Mouse (Mus musculus) hindbrain, postnatal 0 days (tissue): ENCODE data around the gene Prdx2. TPM values are rescaled to one million over a fixed set of nuclear protein-coding genes. Genes with fewer than 3 reads are reported as not detected.

Experiments used
- ATAC-seq: fragments of 200-750 bp; cut with Nextera tagmentation; 2 replicates; pipeline ENCODE4 v1.8.0; 2017; ENCODE audit warnings: mild to moderate bottlenecking, moderate TSS enrichment, moderate library complexity
- DNase-seq: peaks from one replicate; pipeline ENCODE4 v3.0.0-alpha.2; 2015; ENCODE audit warnings: low spot score
- H3K27ac ChIP-seq: fragments of 300-500 bp; sonication (generic); 2 replicates; pipeline ENCODE4 v1.5.1; 2014; ENCODE audit warnings: mild to moderate bottlenecking
- H3K27me3 ChIP-seq: fragments of 300-500 bp; sonication (generic); 2 replicates; pipeline ENCODE4 v1.6.1; 2014; ENCODE audit warnings: low read length, mixed read lengths; ENCODE audit not compliant: insufficient read depth
- H3K36me3 ChIP-seq: fragments of 300-500 bp; sonication (generic); 2 replicates; pipeline ENCODE4 v1.6.1; 2014; ENCODE audit warnings: low read length, mixed read lengths; ENCODE audit not compliant: insufficient read depth
- H3K4me1 ChIP-seq: fragments of 300-500 bp; sonication (generic); 2 replicates; pipeline ENCODE4 v1.6.1; 2014; ENCODE audit warnings: antibody characterized with exemption, low read length, mixed read lengths; ENCODE audit not compliant: insufficient read depth
- H3K4me2 ChIP-seq: fragments of 300-500 bp; sonication (generic); 2 replicates; pipeline ENCODE4 v1.6.1; 2014; ENCODE audit warnings: low read depth, mild to moderate bottlenecking, low read length, moderate library complexity, mixed read lengths
- H3K4me3 ChIP-seq: fragments of 300-500 bp; sonication (generic); 2 replicates; pipeline ENCODE4 v1.5.1; 2014; ENCODE audit warnings: low read length
- H3K9ac ChIP-seq: fragments of 300-500 bp; sonication (generic); replicated peaks from 2 replicates; pipeline ENCODE4 v1.6.1; 2014; ENCODE audit warnings: mild to moderate bottlenecking, low read length, moderate library complexity, mixed read lengths
- H3K9me3 ChIP-seq: fragments of 300-500 bp; sonication (generic); 2 replicates; pipeline ENCODE4 v1.6.1; 2016; ENCODE audit warnings: low read length, mixed read lengths
- CTCF ChIP-seq: IDR thresholded peaks from 2 replicates; pipeline ENCODE4 v1.5.1; 2016; ENCODE audit warnings: antibody characterized with exemption, control low read depth, low read depth
- WGBS: fragments of 180-500 bp; shearing (Covaris S2); extraction: QIAGEN DNeasy Blood & Tissue Kit; methylation state at CpG from one replicate; pipeline ENCODE4 v1.1.7; 2014; 5-methylcytosine and 5-hydroxymethylcytosine counted together
- polyA plus RNA-seq: library from polyadenylated mRNA; unstranded; fragments of >200 nt; fragmentation: Nextera tagmentation; extraction: Ambion mirVana; gene quantifications from 2 replicates; pipeline ENCODE4 v1.2.1, GENCODE M21; 2015
- total RNA-seq: library from RNA; depleted of rRNA; stranded (reverse); fragments of >200 nt; gene quantifications from 2 replicates; pipeline ENCODE4 v1.2.3, GENCODE M21; 2014

The Prdx2 gene
- total and polyA plus RNA-seq, 2 experiments from 2014 or later: 763 to 937 TPM

GRCm38 (mm10) chr8:84977435-84978247, 8.3 kb downstream of the Prdx2 start:
- ATAC-seq (no peak), DNase-seq (peak; percentile 65)
- Histone ChIP-seq H3K36me3 (0 out of 2 replicates have a peak, but pooled peaks cover under 1% of the 10 kb centered on the region), H3K9ac (peak overlapping the region; percentile 67), H3K4me1 (peaks cover 35% of the 10 kb centered on the region), H3K4me3 (peak overlapping the region; percentile 51), H3K4me2 (peak overlapping the region; percentile 98), H3K9me3 (no peaks in the 10 kb centered on the region), H3K27ac (peak overlapping the region; percentile 74), H3K27me3 (no peaks in the 10 kb centered on the region)
- 2% methylated on average over 70 of the region's 70 CpGs for WGBS
- no peak for TF ChIP-seq CTCF

GRCm38 (mm10) chr8:84978248-84978940, 9.0 kb downstream of the Prdx2 start, which contains the start of gene Junb:
Junb (minus strand) TSS chr8:84978718.
- Histone ChIP-seq H3K4me2 (peak within 1 kb of the TSS; percentile 98), H3K27me3 (no peaks in the 10 kb centered on the region), H3K4me1 (peaks cover 35% of the 10 kb centered on the region), H3K4me3 (peak within 1 kb of the TSS; percentile 51), H3K9ac (peak within 1 kb of the TSS; percentile 67), H3K36me3 (no peaks in the 10 kb centered on the region), H3K27ac (peak within 1 kb of the TSS; percentile 74), H3K9me3 (no peaks in the 10 kb centered on the region)
- ATAC-seq: peak; percentile 70
- no peak for TF ChIP-seq CTCF
- WGBS: under 1% methylated on average over 63 of the region's 63 CpGs
- DNase-seq: peak; percentile 93

- 4% methylated on average over 41 of the region's 42 CpGs for WGBS
- Histone ChIP-seq H3K27me3 (no peaks in the 10 kb centered on the region), H3K9ac (peak overlapping the region; percentile 47), H3K4me1 (peaks cover 36% of the 10 kb centered on the region), H3K27ac (peak overlapping the region; percentile 67; the same call in 1 of the 2 replicates), H3K36me3 (no peaks in the 10 kb centered on the region), H3K9me3 (no peaks in the 10 kb centered on the region), H3K4me3 (peak overlapping the region; percentile 29), H3K4me2 (peak overlapping the region; percentile 98)
- DNase-seq: peak; percentile 93
- ATAC-seq: peak; percentile 57
- no peak for TF ChIP-seq CTCF
Measured at GRCm38 (mm10) chr8:84979599-84980421, 10.4 kb downstream of the Prdx2 start.

GRCm38 (mm10) chr8:84980622-84981358, 11.4 kb downstream of the Prdx2 start:
- TF ChIP-seq CTCF: no peak
- H3K4me3 ChIP-seq: no peak overlapping the region
- H3K9ac ChIP-seq: peak overlapping the region; percentile 43; the same call in 1 of the 2 replicates
- peaks cover 45% of the 10 kb centered on the region for H3K4me1 ChIP-seq
- no peaks in the 10 kb centered on the region for H3K27me3 ChIP-seq
- peak overlapping the region; percentile 48; the same call in 1 of the 2 replicates for H3K27ac ChIP-seq
- no peaks in the 10 kb centered on the region for H3K9me3 ChIP-seq
- peak overlapping the region; percentile 98; the same call in 1 of the 2 replicates for H3K4me2 ChIP-seq
- peak; percentile 68 for DNase-seq
- 28% methylated on average over 11 of the region's 11 CpGs for WGBS
- H3K36me3 ChIP-seq: no peaks in the 10 kb centered on the region
- ATAC-seq: no peak

DNA sequence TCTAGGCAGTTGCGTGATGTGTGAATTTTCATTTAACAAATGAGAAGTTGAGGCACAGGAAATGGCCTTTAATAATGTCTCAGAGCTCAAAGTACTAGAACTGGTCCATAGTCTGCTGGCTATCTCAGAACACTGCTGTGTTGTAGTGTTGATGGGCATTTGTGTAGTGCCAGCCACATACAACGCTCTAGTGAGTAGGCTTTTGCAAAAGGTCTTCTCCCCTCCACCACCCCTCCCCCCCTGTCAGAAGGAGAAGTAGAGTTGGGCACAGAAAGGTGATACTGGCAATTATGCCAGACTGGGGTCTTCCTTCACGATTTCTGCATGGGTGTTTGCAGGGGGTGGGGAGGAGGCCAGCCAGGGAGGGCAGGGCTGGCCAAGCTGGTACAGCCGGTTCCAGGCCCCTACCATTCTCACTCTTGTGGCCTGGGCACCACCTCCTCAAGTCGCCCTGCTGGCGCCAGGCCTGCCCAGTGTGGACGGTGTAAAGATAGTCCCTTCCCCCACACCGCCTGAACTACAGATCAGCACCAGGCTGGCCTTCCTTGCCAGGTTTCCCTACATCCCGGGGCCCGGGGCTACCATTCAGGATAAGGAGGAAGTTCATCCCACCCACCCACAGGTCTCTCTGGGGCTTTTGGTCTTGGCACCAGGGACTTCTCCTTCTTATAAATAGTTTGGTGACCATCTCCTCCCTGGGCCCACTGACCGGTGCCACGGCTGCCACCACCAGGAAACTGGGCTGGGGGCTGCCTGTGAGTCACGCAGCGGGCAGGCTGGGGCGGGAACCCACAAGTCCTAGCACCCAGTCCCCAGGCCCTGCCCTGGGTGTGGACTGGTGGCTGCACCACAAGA, 12.5 kb downstream of the Prdx2 start:
- no peak for DNase-seq
- no peak for ATAC-seq
- Histone ChIP-seq H3K4me2 (no peak overlapping the region), H3K27ac (no peak overlapping the region), H3K27me3 (no peaks in the 10 kb centered on the region), H3K4me1 (peaks cover 40% of the 10 kb centered on the region), H3K4me3 (no peak overlapping the region), H3K36me3 (no peaks in the 10 kb centered on the region), H3K9ac (no peak overlapping the region), H3K9me3 (no peaks in the 10 kb centered on the region)
- WGBS: 77% methylated on average over 15 of the region's 15 CpGs
- no peak for TF ChIP-seq CTCF
